Mouse (Mus musculus) megakaryocyte, embryonic 14.5 days (primary cell): ENCODE data around the gene Fam81a.

Experiments used
- FLI1 ChIP-seq: IDR thresholded peaks from 2 replicates; pipeline ENCODE4 v1.6.1; 2012; ENCODE audit warnings: low read length, inconsistent platforms, mixed read lengths
- GATA1 ChIP-seq: IDR thresholded peaks from 3 replicates; pipeline ENCODE4 v1.6.1; 2012; ENCODE audit warnings: mixed read lengths, low read length, inconsistent platforms, borderline replicate concordance

- TF ChIP-seq GATA1 (no peak), FLI1 (no peak)
Measured at GRCm38 (mm10) chr9:70142460-70142859, at the start of gene Fam81a.
